Mouse (Mus musculus): Measurements from ENCODE around the gene Rapsn. TPM values are rescaled to one million over a fixed set of nuclear protein-coding genes. Genes with fewer than 3 reads are reported as not detected.

Rapsn gene
- polyA plus RNA-seq, 1 experiment from 2014 or later: 3.1 TPM

GRCm38 (mm10) chr2:91059376-91059775, 24.0 kb downstream of the Rapsn start:
- no peak overlapping the region for H3K9ac ChIP-seq (ENCODE audit: low read length)
- H3K4me2 ChIP-seq (ENCODE audit: low read depth, low read length, severe bottlenecking): no peak overlapping the region
- ATAC-seq (replicated peaks; ENCODE audit: low FRiP score) (no peak), DNase-seq (ENCODE audit: low spot score) (no peak)
- no peaks in the 10 kb centered on the region for H3K27me3 ChIP-seq (ENCODE audit: control insufficient read depth, insufficient read depth, low read length)
- no peaks in the 10 kb centered on the region for H3K9me3 ChIP-seq (ENCODE audit: control insufficient read depth, low read length)
- no peak overlapping the region for H3K4me3 ChIP-seq (ENCODE audit: low read depth, low read length)
- H3K36me3 ChIP-seq (ENCODE audit: control insufficient read depth, insufficient read depth, low read length): peaks cover 27% of the 10 kb centered on the region
- 89% methylated on average over 2 of the region's 2 CpGs for WGBS
- no peak overlapping the region for H3K27ac ChIP-seq (ENCODE audit: low read depth, low read length)
- peaks cover 5% of the 10 kb centered on the region; the same call in 1 of the 2 replicates for H3K4me1 ChIP-seq (replicated peaks; ENCODE audit: control insufficient read depth, insufficient read depth, low read length)

DNA sequence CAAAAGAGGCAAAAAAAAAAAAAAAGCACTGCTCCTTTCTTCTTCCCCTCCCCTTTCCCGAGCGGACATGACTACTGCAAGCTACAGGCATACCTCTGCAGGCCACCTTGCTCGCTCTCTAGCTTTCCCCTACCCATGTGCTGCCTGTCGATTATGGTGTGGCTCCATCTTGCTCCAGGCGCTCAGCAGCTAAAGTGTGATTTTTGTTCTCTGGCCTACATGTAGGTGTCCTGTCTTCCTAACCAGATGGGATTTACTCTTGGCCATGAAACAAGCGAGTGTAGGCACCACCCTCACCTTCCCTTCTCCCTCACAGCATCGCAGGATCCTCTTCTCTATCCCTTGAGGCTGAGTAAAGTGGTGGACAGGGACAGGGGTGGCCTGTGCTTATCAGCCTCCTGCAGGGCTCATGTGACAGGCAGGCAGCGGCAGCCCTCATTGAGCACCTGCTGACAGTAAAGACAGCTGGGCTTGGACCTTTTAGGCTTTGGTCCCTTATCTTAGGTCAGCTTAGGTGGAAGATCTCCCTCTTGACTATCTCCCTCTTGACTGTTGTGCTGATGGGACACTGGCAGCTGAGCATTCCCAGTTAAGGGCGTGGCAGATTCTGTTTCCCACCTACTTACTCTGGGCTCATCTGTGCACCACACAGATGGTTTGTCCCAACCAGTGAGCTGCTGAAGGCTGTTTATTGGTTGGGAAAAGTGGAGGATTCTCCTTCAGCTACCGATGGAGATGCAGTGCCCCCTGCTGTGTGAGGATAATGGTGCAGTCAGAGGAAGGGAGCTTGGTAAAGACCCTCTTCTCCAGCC, 25.3 kb downstream of the Rapsn start:
- Histone ChIP-seq H3K27me3 (ENCODE audit: control insufficient read depth, insufficient read depth, low read length) (no peaks in the 10 kb centered on the region), H3K9ac (ENCODE audit: low read length) (no peak overlapping the region), H3K4me2 (ENCODE audit: low read depth, low read length, severe bottlenecking) (no peak overlapping the region), H3K4me3 (ENCODE audit: low read depth, low read length) (no peak overlapping the region), H3K9me3 (ENCODE audit: control insufficient read depth, low read length) (no peaks in the 10 kb centered on the region), H3K27ac (ENCODE audit: low read depth, low read length) (no peak overlapping the region), H3K4me1 (replicated peaks; ENCODE audit: control insufficient read depth, insufficient read depth, low read length) (no peaks in the 10 kb centered on the region), H3K36me3 (ENCODE audit: control insufficient read depth, insufficient read depth, low read length) (peaks cover 27% of the 10 kb centered on the region)
- ATAC-seq (replicated peaks; ENCODE audit: low FRiP score) (no peak), DNase-seq (ENCODE audit: low spot score) (no peak)
- WGBS: 80% methylated on average over 10 of the region's 10 CpGs

DNA sequence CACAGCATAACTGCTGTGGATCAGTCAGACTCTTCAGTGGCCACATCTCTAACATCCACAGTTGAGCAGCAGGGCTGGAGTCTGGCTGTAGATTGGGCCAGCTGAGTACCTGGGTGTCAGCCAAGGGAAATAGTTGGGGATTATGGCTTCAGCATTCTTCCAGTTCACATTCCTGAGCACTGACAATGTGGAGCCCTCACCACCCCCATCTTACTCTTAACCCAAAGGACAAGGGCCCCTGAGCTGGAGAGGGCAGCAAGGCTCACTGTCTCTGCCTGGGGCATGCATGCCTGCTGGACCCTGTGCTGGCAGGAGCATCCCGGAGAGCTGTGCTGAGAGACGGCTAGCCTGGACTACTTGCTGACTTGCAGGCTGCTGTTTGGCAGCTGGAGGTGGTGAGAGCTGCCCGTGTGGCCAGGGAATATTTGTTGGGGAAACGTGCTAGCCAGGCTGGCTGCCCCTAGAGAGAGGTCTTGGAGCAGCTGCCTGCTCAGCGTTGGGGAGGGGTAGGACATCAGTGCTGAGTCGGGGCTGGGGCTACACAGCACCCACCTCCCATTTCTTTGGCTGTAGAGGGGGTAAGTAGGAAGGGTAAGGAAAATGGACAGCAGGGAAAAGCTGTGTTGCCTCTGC, 26.5 kb downstream of the Rapsn start:
- no peak overlapping the region for H3K9ac ChIP-seq (ENCODE audit: low read length)
- no peaks in the 10 kb centered on the region for H3K27me3 ChIP-seq (ENCODE audit: control insufficient read depth, insufficient read depth, low read length)
- 88% methylated on average over 6 of the region's 6 CpGs for WGBS

GRCm38 (mm10) chr2:91062779-91063606, 27.6 kb downstream of the Rapsn start:
- no peak for ATAC-seq (replicated peaks; ENCODE audit: low FRiP score)
- Histone ChIP-seq H3K9me3 (ENCODE audit: control insufficient read depth, low read length) (no peaks in the 10 kb centered on the region), H3K4me3 (ENCODE audit: low read depth, low read length) (no peak overlapping the region), H3K4me1 (replicated peaks; ENCODE audit: control insufficient read depth, insufficient read depth, low read length) (no peaks in the 10 kb centered on the region), H3K27ac (ENCODE audit: low read depth, low read length) (no peak overlapping the region), H3K9ac (ENCODE audit: low read length) (no peak overlapping the region), H3K4me2 (ENCODE audit: low read depth, low read length, severe bottlenecking) (no peak overlapping the region), H3K36me3 (ENCODE audit: control insufficient read depth, insufficient read depth, low read length) (peaks cover 21% of the 10 kb centered on the region), H3K27me3 (ENCODE audit: control insufficient read depth, insufficient read depth, low read length) (no peaks in the 10 kb centered on the region)
- 89% methylated on average over 16 of the region's 16 CpGs for WGBS
- no peak for DNase-seq (ENCODE audit: low spot score)

More for the DNA sequence above, 26.5 kb downstream of the Rapsn start:
- Histone ChIP-seq H3K9me3 (ENCODE audit: control insufficient read depth, low read length) (no peaks in the 10 kb centered on the region), H3K4me3 (ENCODE audit: low read depth, low read length) (no peak overlapping the region), H3K4me2 (ENCODE audit: low read depth, low read length, severe bottlenecking) (no peak overlapping the region), H3K4me1 (replicated peaks; ENCODE audit: control insufficient read depth, insufficient read depth, low read length) (no peaks in the 10 kb centered on the region), H3K36me3 (ENCODE audit: control insufficient read depth, insufficient read depth, low read length) (peaks cover 21% of the 10 kb centered on the region), H3K27ac (ENCODE audit: low read depth, low read length) (no peak overlapping the region)
- ATAC-seq (replicated peaks; ENCODE audit: low FRiP score) (no peak), DNase-seq (ENCODE audit: low spot score) (no peak)

- H3K9ac ChIP-seq (ENCODE audit: low read length): no peak overlapping the region
- WGBS: 85% methylated on average over 6 of the region's 6 CpGs
- H3K9me3 ChIP-seq (ENCODE audit: control insufficient read depth, low read length): no peaks in the 10 kb centered on the region
- H3K36me3 ChIP-seq (ENCODE audit: control insufficient read depth, insufficient read depth, low read length): peaks cover 17% of the 10 kb centered on the region
- H3K4me3 ChIP-seq (ENCODE audit: low read depth, low read length): no peak overlapping the region
- no peak overlapping the region for H3K4me2 ChIP-seq (ENCODE audit: low read depth, low read length, severe bottlenecking)
- H3K27ac ChIP-seq (ENCODE audit: low read depth, low read length): no peak overlapping the region
- 0 out of 2 replicates have a peak, but pooled peaks cover 4% of the 10 kb centered on the region for H3K4me1 ChIP-seq (replicated peaks; ENCODE audit: control insufficient read depth, insufficient read depth, low read length)
- no peaks in the 10 kb centered on the region for H3K27me3 ChIP-seq (ENCODE audit: control insufficient read depth, insufficient read depth, low read length)
- ATAC-seq (replicated peaks; ENCODE audit: low FRiP score) (no peak), DNase-seq (ENCODE audit: low spot score) (no peak)
Measured at GRCm38 (mm10) chr2:91064211-91064610, 28.8 kb downstream of the Rapsn start.

DNA sequence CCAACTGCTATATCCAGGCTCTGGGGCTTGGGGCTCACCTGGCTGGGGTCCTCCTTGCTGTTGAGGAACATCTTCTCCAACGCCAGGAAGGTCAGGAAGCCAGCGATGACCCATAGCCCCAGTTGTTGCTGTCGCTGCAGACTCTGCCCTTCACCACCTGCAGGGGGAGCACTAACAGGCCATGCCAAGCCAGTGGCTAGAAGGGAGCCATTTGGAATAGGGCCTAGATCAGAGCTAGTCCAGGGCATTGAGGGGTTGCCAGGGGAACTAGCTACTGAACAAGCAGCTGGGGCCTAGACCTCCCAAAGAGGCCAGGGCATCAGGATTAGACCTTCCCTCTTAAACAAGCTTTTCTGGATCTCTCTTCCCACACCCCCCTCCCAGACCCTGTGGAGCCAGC, 30.1 kb downstream of the Rapsn start:
- no peak overlapping the region for H3K27ac ChIP-seq (ENCODE audit: low read depth, low read length)
- DNase-seq (ENCODE audit: low spot score) (peak; percentile 69), ATAC-seq (replicated peaks; ENCODE audit: low FRiP score) (no peak)
- H3K36me3 ChIP-seq (ENCODE audit: control insufficient read depth, insufficient read depth, low read length): peaks cover 11% of the 10 kb centered on the region; the same call in 1 of the 2 replicates
- no peaks in the 10 kb centered on the region for H3K9me3 ChIP-seq (ENCODE audit: control insufficient read depth, low read length)
- H3K4me3 ChIP-seq (ENCODE audit: low read depth, low read length): no peak overlapping the region
- H3K4me2 ChIP-seq (ENCODE audit: low read depth, low read length, severe bottlenecking): no peak overlapping the region
- 50% methylated on average over 3 of the region's 3 CpGs for WGBS
- H3K4me1 ChIP-seq (replicated peaks; ENCODE audit: control insufficient read depth, insufficient read depth, low read length): 0 out of 2 replicates have a peak, but pooled peaks cover 4% of the 10 kb centered on the region
- no peaks in the 10 kb centered on the region for H3K27me3 ChIP-seq (ENCODE audit: control insufficient read depth, insufficient read depth, low read length)
- no peak overlapping the region for H3K9ac ChIP-seq (ENCODE audit: low read length)

DNA sequence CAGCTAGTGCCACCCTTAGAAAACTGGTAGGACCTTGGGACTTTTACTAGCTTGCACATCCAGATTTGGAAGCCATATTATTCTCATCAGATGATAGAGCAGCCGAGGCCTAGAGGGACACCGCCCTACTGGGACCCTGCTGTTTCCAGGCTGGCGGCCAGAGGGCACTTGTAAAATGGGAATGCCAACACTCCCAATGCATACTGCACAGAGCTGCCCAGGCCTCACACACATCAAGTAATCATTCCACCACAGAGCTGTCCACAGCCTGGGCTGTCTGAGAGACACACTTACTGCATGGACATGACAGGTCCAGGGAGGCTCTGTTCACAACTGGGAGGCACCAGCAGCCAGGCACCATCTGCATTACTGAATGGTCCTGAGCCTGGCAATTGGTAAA, 31.0 kb downstream of the Rapsn start:
- H3K4me1 ChIP-seq (replicated peaks; ENCODE audit: control insufficient read depth, insufficient read depth, low read length): peaks cover 9% of the 10 kb centered on the region; the same call in 1 of the 2 replicates
- 91% methylated on average over 3 of the region's 3 CpGs for WGBS
- no peak overlapping the region for H3K4me2 ChIP-seq (ENCODE audit: low read depth, low read length, severe bottlenecking)
- no peak overlapping the region for H3K9ac ChIP-seq (ENCODE audit: low read length)
- ATAC-seq (replicated peaks; ENCODE audit: low FRiP score): no peak
- no peak overlapping the region for H3K27ac ChIP-seq (ENCODE audit: low read depth, low read length)
- H3K4me3 ChIP-seq (ENCODE audit: low read depth, low read length): no peak overlapping the region
- no peaks in the 10 kb centered on the region for H3K27me3 ChIP-seq (ENCODE audit: control insufficient read depth, insufficient read depth, low read length)
- H3K36me3 ChIP-seq (ENCODE audit: control insufficient read depth, insufficient read depth, low read length): peaks cover 11% of the 10 kb centered on the region; the same call in 1 of the 2 replicates
- no peak for DNase-seq (ENCODE audit: low spot score)
- no peaks in the 10 kb centered on the region for H3K9me3 ChIP-seq (ENCODE audit: control insufficient read depth, low read length)

DNA sequence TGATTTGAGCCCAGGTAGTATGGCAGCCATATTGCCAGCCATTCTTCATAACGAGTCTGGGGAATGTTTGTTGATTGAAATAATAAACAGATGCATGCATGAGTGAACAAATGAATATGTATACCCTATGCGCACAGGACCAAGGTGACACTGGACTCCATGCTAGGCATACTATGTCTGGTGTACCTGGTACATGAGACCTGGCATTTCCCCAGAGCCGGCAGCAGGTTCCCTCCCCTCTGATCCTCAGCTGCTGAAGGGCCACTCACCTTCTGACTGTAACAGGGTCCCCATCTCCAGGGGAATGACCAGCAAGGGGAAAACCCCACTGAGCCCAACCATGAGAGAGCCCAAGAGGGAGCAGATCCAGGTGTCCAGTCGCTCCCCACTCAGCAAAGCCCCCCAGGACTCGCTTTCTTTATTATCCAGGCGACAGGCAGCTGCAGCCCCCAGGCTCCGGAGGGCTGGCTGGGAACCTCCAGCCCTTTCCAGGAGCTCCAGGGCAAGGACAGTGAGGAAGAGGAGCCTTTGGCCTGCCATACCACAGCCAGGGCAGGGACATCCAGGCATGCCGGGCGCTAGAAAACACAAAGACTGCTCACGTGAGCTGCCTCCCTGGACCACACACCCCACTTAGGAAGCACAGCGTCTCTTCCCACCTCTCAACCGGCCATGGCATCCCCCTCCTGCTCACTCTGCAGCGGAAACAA, 32.9 kb downstream of the Rapsn start:
- Histone ChIP-seq H3K27ac (ENCODE audit: low read depth, low read length) (no peak overlapping the region), H3K36me3 (ENCODE audit: control insufficient read depth, insufficient read depth, low read length) (peaks cover 6% of the 10 kb centered on the region; the same call in 1 of the 2 replicates), H3K9me3 (ENCODE audit: control insufficient read depth, low read length) (no peaks in the 10 kb centered on the region), H3K9ac (ENCODE audit: low read length) (no peak overlapping the region), H3K4me1 (replicated peaks; ENCODE audit: control insufficient read depth, insufficient read depth, low read length) (peaks cover 9% of the 10 kb centered on the region; the same call in 1 of the 2 replicates), H3K4me3 (ENCODE audit: low read depth, low read length) (no peak overlapping the region), H3K4me2 (ENCODE audit: low read depth, low read length, severe bottlenecking) (no peak overlapping the region), H3K27me3 (ENCODE audit: control insufficient read depth, insufficient read depth, low read length) (no peaks in the 10 kb centered on the region)
- ATAC-seq (replicated peaks; ENCODE audit: low FRiP score): no peak
- 59% methylated on average over 13 of the region's 13 CpGs for WGBS
- DNase-seq (ENCODE audit: low spot score): no peak

All from forebrain, embryonic 11.5 days (tissue).